Comparison of ENCODE assay signal across 14 mouse cellular contexts in the genomic region with DNA sequence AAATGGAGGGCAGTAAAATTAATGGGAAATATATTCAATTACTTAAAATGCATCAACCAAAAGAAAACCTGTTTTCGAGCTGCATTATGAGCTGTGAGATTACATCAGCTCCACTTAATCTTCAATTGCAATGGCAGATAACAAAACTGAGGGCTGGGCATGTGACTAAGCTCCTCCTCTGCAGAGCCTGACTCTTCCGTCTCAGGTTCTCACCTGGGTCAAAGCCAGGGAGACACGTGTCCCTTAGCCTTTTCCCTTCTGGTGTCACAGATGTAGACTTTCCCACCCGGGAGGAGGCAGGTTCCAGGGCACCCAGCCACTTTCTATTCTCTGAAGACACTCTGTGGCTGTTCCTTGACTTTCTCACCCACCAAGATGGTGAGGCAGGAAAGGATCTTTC. TPM values are rescaled to one million over a fixed set of nuclear protein-coding genes. Genes with fewer than 3 reads are reported as not detected.
A peak's percentile ranks its signal among the peaks of the same experiment; 100 is the strongest.
DNase-seq lines count a peak whose midpoint lies in the region; ATAC-seq and TF ChIP-seq lines count a peak whose summit lies in the region.
"Had no signal": no experiment of that assay in that cellular context is flagged by ENCODE, and none has a peak within 500 bp of the region (broad histone marks: within the 10 kb centered on the region; RNA-seq: fewer than 3 reads in every experiment).

No protein-coding gene starts in this region.

- H3K4me1 ChIP-seq in stomach, embryonic 16.5 days (ENCODE audit: control insufficient read depth, insufficient read depth, low read length), result no peaks in the 10 kb centered on the region
- H3K4me1 ChIP-seq in stomach, postnatal 0 days (replicated peaks; ENCODE audit: control insufficient read depth, insufficient read depth), result no peaks in the 10 kb centered on the region
- 0 out of 2 replicates have a peak, but pooled peaks cover 4% of the 10 kb centered on the region for H3K4me1 ChIP-seq in kidney, postnatal 0 days (replicated peaks; ENCODE audit: insufficient read depth, low read length)

- ATAC-seq in stomach, embryonic 16.5 days (ENCODE audit: insufficient read depth, low FRiP score), result peak; percentile 53; the same call in 1 of the 2 replicates
- no peak; the same call in 1 of the 2 replicates for ATAC-seq in stomach, postnatal 0 days (ENCODE audit: low FRiP score, low TSS enrichment)
- ATAC-seq in kidney, postnatal 0 days (replicated peaks; ENCODE audit: low FRiP score, low read depth), result no peak
- ATAC-seq: hindbrain, postnatal 0 days; liver, postnatal 0 days had no signal

- no peak overlapping the region; the same call in 1 of the 2 replicates for H3K27ac ChIP-seq in stomach, embryonic 16.5 days (ENCODE audit: low read length)
- H3K27ac ChIP-seq in stomach, postnatal 0 days (replicated peaks), result no peak overlapping the region
- H3K27ac ChIP-seq in kidney, postnatal 0 days, result peak overlapping the region; percentile 44; the same call in 1 of the 2 replicates
- H3K27ac ChIP-seq: heart, embryonic 15.5 days; hindbrain, postnatal 0 days had no signal

- H3K9me3 ChIP-seq in stomach, embryonic 16.5 days (replicated peaks; ENCODE audit: control insufficient read depth, low read length), result no peaks in the 10 kb centered on the region
- no peaks in the 10 kb centered on the region for H3K9me3 ChIP-seq in stomach, postnatal 0 days (ENCODE audit: control insufficient read depth, low read length)
- no peaks in the 10 kb centered on the region for H3K9me3 ChIP-seq in kidney, postnatal 0 days (replicated peaks; ENCODE audit: low read length)
- H3K9me3 ChIP-seq: heart, embryonic 15.5 days had no signal

- H3K4me2 ChIP-seq in stomach, embryonic 16.5 days (ENCODE audit: low read depth, low read length), result no peak overlapping the region
- H3K4me2 ChIP-seq in stomach, postnatal 0 days (replicated peaks; ENCODE audit: low read depth), result no peak overlapping the region
- H3K4me2 ChIP-seq in kidney, postnatal 0 days (ENCODE audit: low read length), result no peak overlapping the region
- H3K4me2 ChIP-seq: heart, embryonic 15.5 days had no signal

- H3K9ac ChIP-seq in stomach, embryonic 16.5 days (ENCODE audit: low read length), result no peak overlapping the region
- no peak overlapping the region for H3K9ac ChIP-seq in stomach, postnatal 0 days (ENCODE audit: low read length)
- no peak overlapping the region for H3K9ac ChIP-seq in kidney, postnatal 0 days (ENCODE audit: low read depth, low read length)
- H3K9ac ChIP-seq: heart, embryonic 15.5 days; liver, postnatal 0 days had no signal

- no peaks in the 10 kb centered on the region for H3K27me3 ChIP-seq in stomach, embryonic 16.5 days (ENCODE audit: control insufficient read depth, insufficient read depth, low read length)
- H3K27me3 ChIP-seq in stomach, postnatal 0 days (ENCODE audit: control insufficient read depth, insufficient read depth, low read length), result no peaks in the 10 kb centered on the region
- no peaks in the 10 kb centered on the region for H3K27me3 ChIP-seq in kidney, postnatal 0 days (ENCODE audit: insufficient read depth, low read length)
- H3K27me3 ChIP-seq: heart, embryonic 15.5 days had no signal

- TF ChIP-seq CTCF in stomach, postnatal 0 days (IDR thresholded peaks at IDR 0.05; ENCODE audit: low read depth), result no peak
- TF ChIP-seq CTCF in kidney, postnatal 0 days (IDR thresholded peaks at IDR 0.05; ENCODE audit: low read depth), result no peak

- DNase-seq in cerebellum, adult 11-12 months, result peak; percentile 4
- DNase-seq in cerebellum, adult 9-10 months, result no peak
- DNase-seq in stomach, postnatal 0 days (ENCODE audit: low spot score), result no peak
- DNase-seq in kidney, postnatal 0 days (ENCODE audit: low spot score), result no peak
- peak; percentile 32 for DNase-seq in skeletal muscle tissue, adult 2 months (ENCODE audit: low read depth, low spot score)
- no peak for DNase-seq in thymus, postnatal 36 days
- DNase-seq in adipocyte (ENCODE audit: low spot score), result no peak
- DNase-seq: adrenal gland, adult 8-10 months; B cell, adult 2 months; embryo, embryonic 11 days; liver, postnatal 0 days had no signal

- no peak overlapping the region for H3K4me3 ChIP-seq in stomach, embryonic 16.5 days (replicated peaks; ENCODE audit: low read length)
- H3K4me3 ChIP-seq in stomach, postnatal 0 days (ENCODE audit: low read depth, low read length), result no peak overlapping the region
- no peak overlapping the region for H3K4me3 ChIP-seq in kidney, postnatal 0 days (replicated peaks; ENCODE audit: low read depth, low read length)
- H3K4me3 ChIP-seq: heart, embryonic 15.5 days had no signal

- TF ChIP-seq EP300 in stomach, postnatal 0 days (optimal IDR thresholded peaks at IDR 0.05), result no peak

- 45% methylated on average over 4 of the region's 4 CpGs for WGBS in stomach, embryonic 16.5 days
- WGBS in stomach, postnatal 0 days, result 36% methylated on average over 4 of the region's 4 CpGs
- WGBS in kidney, postnatal 0 days, result 43% methylated on average over 4 of the region's 4 CpGs

- no peaks in the 10 kb centered on the region for H3K36me3 ChIP-seq in stomach, embryonic 16.5 days (ENCODE audit: control insufficient read depth, insufficient read depth, low read length)
- H3K36me3 ChIP-seq in stomach, postnatal 0 days (ENCODE audit: control insufficient read depth, insufficient read depth, low read length), result no peaks in the 10 kb centered on the region
- H3K36me3 ChIP-seq in kidney, postnatal 0 days (ENCODE audit: insufficient read depth, low read length), result no peaks in the 10 kb centered on the region
- H3K36me3 ChIP-seq: heart, embryonic 15.5 days had no signal

RNA-seq across cellular contexts. Expression of gene Fam160a1, which starts 12.0 kb away (rescaled TPM):
- polyA plus RNA-seq in stomach, embryonic 16.5 days (2015; fragmentation: Nextera tagmentation; extraction: Ambion mirVana), result 7.5 and 8.9 TPM in 2 replicates
- 8.9 and 9.4 TPM in 2 replicates for polyA plus RNA-seq in stomach, postnatal 0 days (2015; fragmentation: Nextera tagmentation; extraction: Ambion mirVana)
- polyA plus RNA-seq in kidney, postnatal 0 days (2015; fragmentation: Nextera tagmentation; extraction: Ambion mirVana), result 5.5 and 6.8 TPM in 2 replicates

RNA-seq across cellular contexts. Expression of gene Glt28d2, which starts 58.3 kb away (rescaled TPM):
- 3.8 and 4.8 TPM in 2 replicates for polyA plus RNA-seq in stomach, embryonic 16.5 days (2015; fragmentation: Nextera tagmentation; extraction: Ambion mirVana)
- polyA plus RNA-seq in stomach, postnatal 0 days (2015; fragmentation: Nextera tagmentation; extraction: Ambion mirVana), result 6.5 and 6.9 TPM in 2 replicates
- 4.5 and 5.0 TPM in 2 replicates for polyA plus RNA-seq in kidney, postnatal 0 days (2015; fragmentation: Nextera tagmentation; extraction: Ambion mirVana)

RNA-seq across cellular contexts. Expression of gene Gm37240, which starts 58.3 kb away (rescaled TPM):
- polyA plus RNA-seq in stomach, embryonic 16.5 days (2015; fragmentation: Nextera tagmentation; extraction: Ambion mirVana), result 11.4 and 13.0 TPM in 2 replicates
- 18.1 and 20.5 TPM in 2 replicates for polyA plus RNA-seq in stomach, postnatal 0 days (2015; fragmentation: Nextera tagmentation; extraction: Ambion mirVana)
- polyA plus RNA-seq in kidney, postnatal 0 days (2015; fragmentation: Nextera tagmentation; extraction: Ambion mirVana), result 10.8 and 12.0 TPM in 2 replicates

Comparison
In these comparisons a context has a peak if more than half of its experiments do, and no peak if none do; other contexts are left out.
1. DNase-seq: peak in cerebellum, adult 11-12 months (single experiment) and skeletal muscle tissue, adult 2 months (single experiment); none in cerebellum, adult 9-10 months (single experiment), stomach, postnatal 0 days (single experiment), kidney, postnatal 0 days (single experiment), thymus, postnatal 36 days (0 of 2) and adipocyte (single experiment).